Mouse (Mus musculus) embryo, embryonic 11 days (tissue): ENCODE measurements around the gene Vmn2r87.
"Not testable (repeated sequence)": the region's sequence is repeated elsewhere in the genome, so short reads cannot be mapped to it uniquely, and the experiment has no call there.

Source experiments
- DNase-seq: peaks from one replicate; pipeline ENCODE4 v3.0.0-alpha.2; 2015

Vmn2r87 gene

GRCm38 (mm10) chr10:130497296-130497695, at the start of gene Vmn2r87:
Vmn2r87 (minus strand) TSS chr10:130497396.
- DNase-seq: no peak

GRCm38 (mm10) chr10:130544331-130544730, 47.1 kb upstream of the Vmn2r87 start:
- not testable (repeated sequence) for DNase-seq

DNA sequence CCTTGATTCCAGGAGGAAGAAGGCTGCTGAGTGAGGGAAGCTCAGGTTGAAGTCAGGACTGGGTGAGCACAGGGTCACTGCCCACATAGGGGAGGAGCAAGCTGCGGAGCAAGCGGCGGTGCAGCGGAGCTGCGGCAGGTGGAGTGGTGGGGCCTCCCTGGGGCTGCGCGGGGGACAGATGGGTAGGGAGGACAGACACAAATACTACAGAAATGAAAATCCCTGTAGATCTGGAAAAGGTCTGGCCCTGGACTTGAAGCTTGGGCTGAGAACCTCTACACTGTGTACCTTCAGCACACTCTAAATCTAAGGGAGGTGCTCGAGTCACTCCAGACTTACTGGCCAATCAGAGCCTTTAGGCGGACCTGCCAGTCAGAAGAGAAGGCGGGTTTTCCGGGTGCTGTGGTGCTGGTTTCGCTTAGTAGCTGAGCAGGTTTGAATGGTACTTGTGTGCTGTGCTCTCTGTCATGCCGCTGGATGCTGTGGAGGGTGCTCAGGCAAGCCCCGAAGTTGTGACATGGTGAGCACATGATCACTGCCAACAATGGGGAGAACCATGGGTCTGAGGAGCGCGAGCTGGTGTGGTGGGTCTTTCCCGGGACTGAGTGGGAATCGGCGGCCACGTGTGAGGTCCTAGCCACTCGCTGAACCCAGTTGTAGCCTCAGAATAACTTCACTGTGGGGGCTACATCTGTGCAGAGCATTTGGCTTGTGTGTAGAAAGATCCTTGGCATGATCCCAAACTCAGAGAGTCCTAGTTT, 44.9 kb upstream of the Vmn2r87 start:
- peak; percentile 80 for DNase-seq

GRCm38 (mm10) chr10:130536101-130536500, 38.9 kb upstream of the Vmn2r87 start:
- DNase-seq: peak; percentile 13

DNA sequence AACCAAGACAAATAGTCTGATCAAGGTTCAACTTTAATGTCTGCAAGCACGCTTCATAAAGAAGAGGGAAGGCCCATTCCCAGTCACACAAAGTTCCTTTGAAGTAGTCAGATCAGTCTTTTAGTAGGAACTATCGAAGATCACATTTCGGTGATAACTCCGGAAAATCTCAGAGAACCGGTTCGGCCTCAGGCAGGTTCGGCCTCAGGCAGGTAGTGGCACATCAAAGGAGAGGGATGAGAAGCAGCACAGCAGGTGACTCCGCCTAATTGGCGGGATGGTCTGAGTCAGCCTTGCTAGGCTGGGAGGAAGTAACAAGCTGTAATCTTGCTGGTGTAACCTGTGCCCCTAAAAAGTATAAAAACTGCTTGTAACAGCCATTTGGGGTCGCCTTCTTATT, 30.7 kb upstream of the Vmn2r87 start:
- no peak for DNase-seq

DNA sequence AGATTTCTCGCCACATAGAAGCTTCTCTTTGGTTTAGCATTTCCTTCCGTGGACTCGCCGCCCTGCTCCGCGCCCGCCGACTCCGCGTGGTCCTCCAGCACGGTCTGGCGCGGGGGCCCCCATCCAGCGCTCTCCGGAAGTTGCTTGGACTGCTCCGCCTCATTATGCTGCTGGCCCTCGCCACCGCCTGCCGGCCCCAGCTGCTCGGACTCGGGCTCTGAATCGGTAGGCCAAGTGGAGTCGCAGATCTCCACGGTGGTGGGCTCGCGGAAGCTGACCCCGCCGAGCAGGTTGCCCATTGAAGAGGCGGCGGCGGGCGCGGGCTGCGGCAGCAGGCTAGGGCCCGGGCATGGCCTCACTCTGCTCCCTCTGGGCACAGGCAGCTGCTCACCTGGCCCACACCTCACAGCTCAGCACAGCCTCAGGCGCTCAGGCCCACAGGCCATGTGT, 26.9 kb downstream of the Vmn2r87 start:
- DNase-seq: peak; percentile 83

- not testable (repeated sequence) for DNase-seq
Measured at GRCm38 (mm10) chr10:130455950-130456349, 41.2 kb downstream of the Vmn2r87 start, which contains the start of gene Vmn2r86. Vmn2r86 (minus strand) TSS chr10:130456050.

DNA sequence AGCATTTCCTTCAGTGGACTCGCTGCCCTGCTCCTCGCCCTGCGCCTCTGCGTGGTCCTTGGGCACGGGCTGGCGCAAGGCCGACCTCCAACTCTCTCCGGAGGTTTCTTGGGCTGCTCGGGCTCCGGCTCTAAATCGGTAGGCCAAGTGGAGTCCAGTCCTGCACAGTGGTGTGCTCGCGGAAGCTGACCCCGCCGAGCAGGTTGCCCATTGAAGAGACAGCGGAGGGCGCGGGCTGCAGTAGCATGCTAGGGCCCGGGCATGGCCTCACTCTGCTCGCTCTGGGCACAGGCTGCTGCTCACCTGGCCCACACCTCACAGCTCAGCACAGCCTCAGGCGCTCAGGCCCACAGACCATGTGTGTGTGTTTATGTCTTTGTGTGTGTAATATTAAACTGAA, 52.4 kb downstream of the Vmn2r87 start:
- no peak for DNase-seq

GRCm38 (mm10) chr10:130434185-130434898, 62.9 kb downstream of the Vmn2r87 start:
- DNase-seq: not testable (repeated sequence)

DNA sequence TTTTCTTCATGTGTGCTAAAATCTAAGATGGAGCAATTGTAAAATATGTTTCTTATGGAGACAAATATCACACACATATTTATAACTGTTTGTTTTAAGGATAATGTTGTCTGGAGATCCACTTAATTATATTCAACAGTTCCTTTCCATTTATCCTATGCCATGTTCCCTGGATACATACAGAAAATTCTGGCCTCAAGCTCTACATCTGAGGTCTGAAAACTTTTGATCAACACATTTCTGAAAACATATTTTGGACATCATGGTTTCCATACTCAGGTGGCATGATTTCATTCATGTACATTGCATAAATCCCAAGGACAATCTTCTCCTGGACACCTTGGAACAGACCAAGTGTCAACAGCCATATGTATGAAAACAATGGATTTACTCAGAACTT, 67.6 kb downstream of the Vmn2r87 start, which contains the start of gene Vmn2r85:
Gene Vmn2r85, minus strand, starts transcription at position 101 of the 400 bp plus-strand sequence.
- DNase-seq: not testable (repeated sequence)

- not testable (repeated sequence) for DNase-seq
Measured at GRCm38 (mm10) chr10:130422368-130422767, 74.8 kb downstream of the Vmn2r87 start.
